Mouse (Mus musculus): ENCODE results near the gene Zfp219. TPM values are rescaled to one million over a fixed set of nuclear protein-coding genes. Genes with fewer than 3 reads are reported as not detected.

Zfp219 gene
- polyA plus RNA-seq (2021; fragmentation: Nextera tagmentation): 7.9 and 8.1 TPM in 2 replicates
- long read RNA-seq, experiment 1, partial matches to known transcripts: 13 of 23 reads
- long read RNA-seq, experiment 1, other reads (novel, unspliced or antisense): 6 of 23 reads
- long read RNA-seq, experiment 2, transcript Zfp219-204 (5 exons, 2,804 nt): major isoform, 12 of 82 reads
- long read RNA-seq, experiment 2, transcript Zfp219-201 (5 exons, 2,933 nt): minor isoform, 10 of 82 reads
- long read RNA-seq, experiment 2, partial matches to known transcripts: 31 of 82 reads
- long read RNA-seq, experiment 2, other reads (novel, unspliced or antisense): 26 of 82 reads

GRCm38 (mm10) chr14:52020486-52021137, at the start of gene Zfp219:
Zfp219 (minus strand) TSS chr14:52020733.

GRCm38 (mm10) chr14:52042359-52042758, 21.8 kb upstream of the Zfp219 start, which contains the start of gene Olfr221:
Olfr221 (minus strand) TSS chr14:52042459.

GRCm38 (mm10) chr14:52015445-52016100, 5.0 kb downstream of the Zfp219 start, which contains the start of gene Tmem253:
Tmem253 (plus strand) TSS chr14:52015658.

GRCm38 (mm10) chr14:51984247-51985231, 36.0 kb downstream of the Zfp219 start, which contains the start of gene Arhgef40:
Arhgef40 (plus strand) TSS chr14:51984719.

Other genes with a start within 250 kb of the Zfp219 start
- gene Ang4, start 247.1 kb downstream of the Zfp219 start, polyA plus RNA-seq (2021; fragmentation: Nextera tagmentation): not detected in 2 replicates
- gene AY358078, start 220.7 kb downstream of the Zfp219 start, polyA plus RNA-seq (2021; fragmentation: Nextera tagmentation): not detected in 2 replicates
- gene Ear6, start 167.0 kb downstream of the Zfp219 start, polyA plus RNA-seq (2021; fragmentation: Nextera tagmentation): not detected in 2 replicates
- gene Mettl17, start 135.9 kb downstream of the Zfp219 start, polyA plus RNA-seq (2021; fragmentation: Nextera tagmentation): 16.4 and 19.8 TPM in 2 replicates
- 0.14 and 0.15 TPM in 2 replicates for gene Slc39a2, start 127.8 kb downstream of the Zfp219 start, polyA plus RNA-seq (2021; fragmentation: Nextera tagmentation)
- 854 and 926 TPM in 2 replicates for gene Ndrg2, start 106.6 kb downstream of the Zfp219 start, polyA plus RNA-seq (2021; fragmentation: Nextera tagmentation)
- gene Tppp2, start 102.3 kb downstream of the Zfp219 start, polyA plus RNA-seq (2021; fragmentation: Nextera tagmentation): not detected in 2 replicates
- 0.10 TPM in 2 replicates for gene Rnase13, start 98.0 kb downstream of the Zfp219 start, polyA plus RNA-seq (2021; fragmentation: Nextera tagmentation)
- gene Arhgef40, start 36.0 kb downstream of the Zfp219 start, polyA plus RNA-seq (2021; fragmentation: Nextera tagmentation): 29.4 and 29.7 TPM in 2 replicates
- 0.20 TPM in 1 of 2 replicates, not detected in the other for gene Tmem253, start 5.1 kb downstream of the Zfp219 start, polyA plus RNA-seq (2021; fragmentation: Nextera tagmentation)
- not detected in 2 replicates for gene Olfr221, start 21.7 kb upstream of the Zfp219 start, polyA plus RNA-seq (2021; fragmentation: Nextera tagmentation)
- 155 and 157 TPM in 2 replicates for gene Hnrnpc, start 83.3 kb upstream of the Zfp219 start, polyA plus RNA-seq (2021; fragmentation: Nextera tagmentation)
- 88.3 and 128 TPM in 2 replicates for gene Rpgrip1, start 90.0 kb upstream of the Zfp219 start, polyA plus RNA-seq (2021; fragmentation: Nextera tagmentation)
- gene Supt16, start 176.7 kb upstream of the Zfp219 start, polyA plus RNA-seq (2021; fragmentation: Nextera tagmentation): 15.3 and 19.1 TPM in 2 replicates
- gene Chd8, start 237.0 kb upstream of the Zfp219 start, polyA plus RNA-seq (2021; fragmentation: Nextera tagmentation): 4.4 and 5.5 TPM in 2 replicates